In the genomic region with DNA sequence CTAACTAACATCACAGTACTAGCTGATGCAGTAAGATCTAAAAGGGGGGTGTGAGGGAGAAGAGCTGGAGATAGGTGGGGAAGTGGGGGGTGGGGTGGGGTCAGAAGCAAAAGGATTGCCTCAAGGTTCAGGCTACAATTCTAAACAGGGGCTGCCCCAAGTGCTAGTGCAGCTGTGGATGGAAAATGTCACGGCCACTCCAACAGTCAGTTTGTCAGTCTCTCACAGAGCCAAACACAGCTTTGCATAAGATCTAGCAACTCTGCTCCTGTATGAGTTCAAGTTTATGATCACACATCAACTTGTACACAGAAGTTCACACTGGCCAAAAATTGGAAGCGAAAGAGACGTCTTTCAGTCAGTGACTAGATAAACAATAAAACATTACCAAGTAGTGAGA, we compare ENCODE assay signal across 23 mouse cellular contexts. TPM values are rescaled to one million over a fixed set of nuclear protein-coding genes. Genes with fewer than 3 reads are reported as not detected.
"Had no signal": no experiment of that assay in that cellular context is flagged by ENCODE, and none has a peak within 500 bp of the region (broad histone marks: within the 10 kb centered on the region; RNA-seq: fewer than 3 reads in every experiment).

No protein-coding gene starts in this region.

- H3K36me3 ChIP-seq: kidney, embryonic 15.5 days; limb, embryonic 12.5 days; limb, embryonic 15.5 days; lung, embryonic 15.5 days; midbrain, embryonic 15.5 days; neural tube, embryonic 12.5 days; neural tube, embryonic 15.5 days; stomach, embryonic 15.5 days had no signal

- H3K4me2 ChIP-seq: kidney, embryonic 15.5 days; limb, embryonic 12.5 days; limb, embryonic 15.5 days; liver, embryonic 11.5 days; lung, embryonic 15.5 days; midbrain, embryonic 11.5 days; midbrain, embryonic 15.5 days; neural tube, embryonic 12.5 days; neural tube, embryonic 15.5 days; stomach, embryonic 15.5 days had no signal

- H3K9me3 ChIP-seq: kidney, embryonic 15.5 days; limb, embryonic 15.5 days; lung, embryonic 15.5 days; midbrain, embryonic 15.5 days; neural tube, embryonic 12.5 days; neural tube, embryonic 15.5 days; stomach, embryonic 15.5 days had no signal

- DNase-seq: kidney, adult 8-10 months; kidney, postnatal 10 days; kidney, postnatal 36 days; left cerebral cortex, postnatal 4 days; liver, postnatal 0 days; lung, postnatal 10 days; lung, postnatal 4 days; right cerebral cortex, adult 18-20 months; right cerebral cortex, postnatal 14 days; right cerebral cortex, postnatal 4 days; thymus, postnatal 36 days had no signal

- H3K27ac ChIP-seq: kidney, embryonic 15.5 days; limb, embryonic 12.5 days; limb, embryonic 15.5 days; liver, embryonic 14.5 days; lung, embryonic 15.5 days; midbrain, embryonic 15.5 days; neural tube, embryonic 12.5 days; neural tube, embryonic 15.5 days; stomach, embryonic 15.5 days had no signal

- H3K4me3 ChIP-seq: kidney, embryonic 15.5 days; limb, embryonic 12.5 days; limb, embryonic 15.5 days; lung, embryonic 15.5 days; midbrain, embryonic 15.5 days; neural tube, embryonic 12.5 days; neural tube, embryonic 15.5 days; stomach, embryonic 15.5 days had no signal

- H3K27me3 ChIP-seq: limb, embryonic 15.5 days; lung, embryonic 15.5 days; midbrain, embryonic 15.5 days; neural tube, embryonic 12.5 days; neural tube, embryonic 15.5 days; stomach, embryonic 15.5 days had no signal

- H3K9ac ChIP-seq: kidney, embryonic 15.5 days; limb, embryonic 12.5 days; limb, embryonic 15.5 days; liver, embryonic 14.5 days; liver, postnatal 0 days; lung, embryonic 15.5 days; midbrain, embryonic 15.5 days; neural tube, embryonic 12.5 days; neural tube, embryonic 15.5 days; stomach, embryonic 15.5 days had no signal

RNA-seq across cellular contexts. Expression of gene Tmod2, which starts 10.3 kb away (rescaled TPM):
- total RNA-seq: megakaryocyte-erythroid progenitor cell, adult 5-6 weeks had no signal
